Mouse (Mus musculus): Measurements from ENCODE around the gene Nrk. TPM values are rescaled to one million over a fixed set of nuclear protein-coding genes. Genes with fewer than 3 reads are reported as not detected.
A peak's percentile ranks its signal among the peaks of the same experiment; 100 is the strongest.

Gene Nrk
- total RNA-seq (2021): 10 to 100 TPM in 1 of 2 experiments, 1 to 10 TPM in 1; 6.8 to 10.2 TPM
- long read RNA-seq, experiment 1: 0 reads
- long read RNA-seq, experiment 2: 0 reads

- peak; percentile 23 for DNase-seq
Measured at GRCm38 (mm10) chrX:138914041-138914776, at the start of gene Nrk. Gene Nrk (plus strand): TSS chrX:138914430.

- DNase-seq: no peak
Measured at GRCm38 (mm10) chrX:138913366-138913765, 864 bp upstream of the Nrk start.

GRCm38 (mm10) chrX:138914777-138915114 is 516 bp downstream of the Nrk start:
- DNase-seq: no peak

- no peak for DNase-seq
Measured at GRCm38 (mm10) chrX:138919030-138919429, 4.8 kb downstream of the Nrk start.

GRCm38 (mm10) chrX:138943905-138944304 is 29.7 kb downstream of the Nrk start:
- no peak for DNase-seq

GRCm38 (mm10) chrX:138960713-138961112 is 46.5 kb downstream of the Nrk start:
- DNase-seq: peak; percentile 10

GRCm38 (mm10) chrX:138978501-138978900 is 64.3 kb downstream of the Nrk start:
- DNase-seq: no peak

- DNase-seq: no peak
Measured at GRCm38 (mm10) chrX:138979249-138979648, 65.0 kb downstream of the Nrk start.

- no peak for DNase-seq
Measured at GRCm38 (mm10) chrX:139014524-139014923, 100.3 kb downstream of the Nrk start.

- DNase-seq: no peak
Measured at GRCm38 (mm10) chrX:139016540-139016939, 102.3 kb downstream of the Nrk start.

GRCm38 (mm10) chrX:139026532-139027097 is 112.4 kb downstream of the Nrk start:
- DNase-seq: no peak

GRCm38 (mm10) chrX:139027296-139027695 is 113.1 kb downstream of the Nrk start:
- peak; percentile 5 for DNase-seq

GRCm38 (mm10) chrX:139027909-139028308 is 113.7 kb downstream of the Nrk start:
- no peak for DNase-seq

- DNase-seq: no peak
Measured at GRCm38 (mm10) chrX:139037666-139038065, 123.4 kb downstream of the Nrk start.

GRCm38 (mm10) chrX:139039314-139039713 is 125.1 kb downstream of the Nrk start:
- DNase-seq: no peak

- no peak for DNase-seq
Measured at GRCm38 (mm10) chrX:139041148-139041547, 126.9 kb downstream of the Nrk start.

GRCm38 (mm10) chrX:139051976-139052375 is 137.7 kb downstream of the Nrk start:
- DNase-seq: no peak

GRCm38 (mm10) chrX:139053149-139053548 is 138.9 kb downstream of the Nrk start:
- DNase-seq: no peak

Other genes starting within 250 kb of the Nrk start
- 10 to 100 TPM in 1 of 2 experiments, 1 to 10 TPM in 1; 8.5 to 13.7 TPM for gene Serpina7, start 170.8 kb downstream of the Nrk start, total RNA-seq (2021)
- gene 4930513O06Rik, start 171.8 kb downstream of the Nrk start, total RNA-seq (2021): not detected

Data from adrenal gland, postnatal 10 days (tissue).